Mouse (Mus musculus) embryonic facial prominence, embryonic 15.5 days (tissue): Measurements from ENCODE around the gene Prdm11. TPM values are rescaled to one million over a fixed set of nuclear protein-coding genes. Genes with fewer than 3 reads are reported as not detected.

ENCODE experiments used
- ATAC-seq: fragments of 200-750 bp; cut with Nextera tagmentation; 2 replicates; pipeline ENCODE4 v1.8.0; 2017; ENCODE audit warnings: low read depth, moderate TSS enrichment; ENCODE audit not compliant: insufficient number of reproducible peaks, low FRiP score, low TSS enrichment
- H3K27ac ChIP-seq: fragments of 300-500 bp; sonication (generic); replicated peaks from 2 replicates; pipeline ENCODE4 v1.5.1; 2015; ENCODE audit warnings: mild to moderate bottlenecking, inconsistent platforms
- H3K27me3 ChIP-seq: fragments of 300-500 bp; sonication (generic); 2 replicates; pipeline ENCODE4 v1.6.1; 2015; ENCODE audit warnings: inconsistent platforms
- H3K36me3 ChIP-seq: fragments of 300-500 bp; sonication (generic); 2 replicates; pipeline ENCODE4 v1.6.1; 2015; ENCODE audit warnings: mild to moderate bottlenecking, inconsistent platforms
- H3K4me1 ChIP-seq: fragments of 300-500 bp; sonication (generic); 2 replicates; pipeline ENCODE4 v1.6.1; 2015; ENCODE audit warnings: inconsistent platforms
- H3K4me2 ChIP-seq: fragments of 300-500 bp; sonication (generic); replicated peaks from 2 replicates; pipeline ENCODE4 v1.6.1; 2015; ENCODE audit warnings: mild to moderate bottlenecking, inconsistent platforms
- H3K4me3 ChIP-seq: fragments of 300-500 bp; sonication (generic); replicated peaks from 2 replicates; pipeline ENCODE4 v1.5.1; 2015; ENCODE audit warnings: mild to moderate bottlenecking, inconsistent platforms
- H3K9ac ChIP-seq: fragments of 300-500 bp; sonication (generic); 2 replicates; pipeline ENCODE4 v1.6.1; 2015; ENCODE audit warnings: inconsistent platforms
- H3K9me3 ChIP-seq: fragments of 300-500 bp; sonication (generic); replicated peaks from 2 replicates; pipeline ENCODE4 v1.6.1; 2016; ENCODE audit warnings: inconsistent platforms
- WGBS: fragments of 180-500 bp; shearing (Covaris S2); methylation state at CpG from one replicate; pipeline ENCODE4 v1.1.7; 2015; 5-methylcytosine and 5-hydroxymethylcytosine counted together
- polyA plus RNA-seq: library from polyadenylated mRNA; unstranded; fragments of >200 nt; fragmentation: Nextera tagmentation; extraction: Ambion mirVana; gene quantifications from 2 replicates; pipeline ENCODE4 v1.2.1, GENCODE M21; 2015

The Prdm11 gene
- polyA plus RNA-seq, 1 experiment from 2014 or later, result 12.0 TPM

- Histone ChIP-seq H3K27ac (peak overlapping the region; percentile 72; the same call in 1 of the 2 replicates), H3K4me1 (peaks cover 65% of the 10 kb centered on the region), H3K9me3 (no peaks in the 10 kb centered on the region), H3K27me3 (no peaks in the 10 kb centered on the region), H3K9ac (no peak overlapping the region), H3K4me2 (no peak overlapping the region), H3K36me3 (0 out of 2 replicates have a peak, but pooled peaks cover 3% of the 10 kb centered on the region), H3K4me3 (no peak overlapping the region)
- WGBS, result 51% methylated on average over 6 of the region's 6 CpGs
- ATAC-seq, result no peak
These were observed 17.1 kb downstream of the Prdm11 start for GRCm38 (mm10) chr2:93028865-93029264.

- WGBS, result 82% methylated on average over 7 of the region's 7 CpGs
- no peaks in the 10 kb centered on the region for H3K27me3 ChIP-seq
- H3K9ac ChIP-seq, result no peak overlapping the region
- no peak overlapping the region for H3K27ac ChIP-seq
- H3K4me3 ChIP-seq, result no peak overlapping the region
- ATAC-seq, result no peak
- peaks cover 10% of the 10 kb centered on the region for H3K36me3 ChIP-seq
- no peak overlapping the region for H3K4me2 ChIP-seq
- H3K9me3 ChIP-seq, result peaks cover 5% of the 10 kb centered on the region; the same call in 1 of the 2 replicates
- H3K4me1 ChIP-seq, result peaks cover 55% of the 10 kb centered on the region
These were observed 18.3 kb downstream of the Prdm11 start for GRCm38 (mm10) chr2:93027713-93028112.

- no peaks in the 10 kb centered on the region for H3K27me3 ChIP-seq
- no peak overlapping the region for H3K9ac ChIP-seq
- peaks cover 22% of the 10 kb centered on the region for H3K4me1 ChIP-seq
- no peak overlapping the region for H3K27ac ChIP-seq
- no peak for ATAC-seq
- H3K4me2 ChIP-seq, result no peak overlapping the region
- H3K9me3 ChIP-seq, result peaks cover 5% of the 10 kb centered on the region; the same call in 1 of the 2 replicates
- WGBS, result 76% methylated on average over 3 of the region's 3 CpGs
- H3K36me3 ChIP-seq, result peaks cover 10% of the 10 kb centered on the region
- no peak overlapping the region for H3K4me3 ChIP-seq
These were observed 21.5 kb downstream of the Prdm11 start for GRCm38 (mm10) chr2:93024431-93024830.

GRCm38 (mm10) chr2:93018854-93019253, 27.1 kb downstream of the Prdm11 start:
- Histone ChIP-seq H3K4me1 (peaks cover 42% of the 10 kb centered on the region), H3K9me3 (peaks cover 5% of the 10 kb centered on the region; the same call in 1 of the 2 replicates), H3K4me3 (no peak overlapping the region), H3K4me2 (no peak overlapping the region), H3K27ac (0 out of 2 replicates have a peak overlapping the region, but pooled peaks have one; percentile 28), H3K9ac (no peak overlapping the region), H3K36me3 (peaks cover 6% of the 10 kb centered on the region), H3K27me3 (no peaks in the 10 kb centered on the region)
- no peak for ATAC-seq
- WGBS, result 48% methylated on average over 5 of the region's 5 CpGs

- H3K9me3 ChIP-seq, result no peaks in the 10 kb centered on the region
- ATAC-seq, result no peak
- no peaks in the 10 kb centered on the region for H3K27me3 ChIP-seq
- WGBS, result 65% methylated on average over 8 of the region's 8 CpGs
- H3K4me1 ChIP-seq, result peaks cover 58% of the 10 kb centered on the region
- no peak overlapping the region for H3K27ac ChIP-seq
- H3K36me3 ChIP-seq, result peaks cover 7% of the 10 kb centered on the region; the same call in 1 of the 2 replicates
- no peak overlapping the region for H3K9ac ChIP-seq
- no peak overlapping the region for H3K4me2 ChIP-seq
- H3K4me3 ChIP-seq, result no peak overlapping the region
These were observed 28.8 kb downstream of the Prdm11 start for GRCm38 (mm10) chr2:93017151-93017550.

- H3K4me3 ChIP-seq, result peak overlapping the region; percentile 59
- peaks cover 60% of the 10 kb centered on the region for H3K4me1 ChIP-seq
- H3K27me3 ChIP-seq, result no peaks in the 10 kb centered on the region
- H3K9me3 ChIP-seq, result no peaks in the 10 kb centered on the region
- H3K9ac ChIP-seq, result peak overlapping the region; percentile 54
- peak overlapping the region; percentile 87 for H3K4me2 ChIP-seq
- peak overlapping the region; percentile 93 for H3K27ac ChIP-seq
- H3K36me3 ChIP-seq, result peaks cover 20% of the 10 kb centered on the region
- 0 out of 2 replicates have a peak, but pooled peaks have one; percentile 12 for ATAC-seq
- WGBS, result 3% methylated on average over 33 of the region's 40 CpGs
These were observed 30.9 kb downstream of the Prdm11 start for GRCm38 (mm10) chr2:93015041-93015440.

GRCm38 (mm10) chr2:93014093-93014937, 31.7 kb downstream of the Prdm11 start:
- Histone ChIP-seq H3K27me3 (no peaks in the 10 kb centered on the region), H3K27ac (peak overlapping the region; percentile 93), H3K4me2 (peak overlapping the region; percentile 87), H3K36me3 (peaks cover 24% of the 10 kb centered on the region), H3K4me3 (peak overlapping the region; percentile 59), H3K9me3 (no peaks in the 10 kb centered on the region), H3K4me1 (peaks cover 60% of the 10 kb centered on the region), H3K9ac (peak overlapping the region; percentile 54)
- peak; percentile 90 for ATAC-seq
- WGBS, result 2% methylated on average over 47 of the region's 50 CpGs

GRCm38 (mm10) chr2:93013415-93014092, 32.4 kb downstream of the Prdm11 start:
- Histone ChIP-seq H3K27me3 (no peaks in the 10 kb centered on the region), H3K9ac (no peak overlapping the region), H3K4me2 (peak overlapping the region; percentile 87), H3K4me3 (peak overlapping the region; percentile 59), H3K27ac (peak overlapping the region; percentile 93), H3K4me1 (peaks cover 53% of the 10 kb centered on the region), H3K9me3 (no peaks in the 10 kb centered on the region), H3K36me3 (peaks cover 31% of the 10 kb centered on the region)
- 54% methylated on average over 8 of the region's 8 CpGs for WGBS
- ATAC-seq, result no peak

- WGBS, result 93% methylated on average over 3 of the region's 3 CpGs
- peaks cover 49% of the 10 kb centered on the region for H3K4me1 ChIP-seq
- no peak for ATAC-seq
- peak overlapping the region; percentile 93; the same call in 1 of the 2 replicates for H3K27ac ChIP-seq
- no peak overlapping the region for H3K4me3 ChIP-seq
- H3K36me3 ChIP-seq, result peaks cover 37% of the 10 kb centered on the region
- no peaks in the 10 kb centered on the region for H3K9me3 ChIP-seq
- no peak overlapping the region for H3K9ac ChIP-seq
- no peaks in the 10 kb centered on the region for H3K27me3 ChIP-seq
- H3K4me2 ChIP-seq, result 0 out of 2 replicates have a peak overlapping the region, but pooled peaks have one; percentile 87
These were observed 33.0 kb downstream of the Prdm11 start for GRCm38 (mm10) chr2:93012976-93013375.

GRCm38 (mm10) chr2:93011933-93012332, 34.0 kb downstream of the Prdm11 start:
- no peak overlapping the region for H3K4me3 ChIP-seq
- peaks cover 39% of the 10 kb centered on the region for H3K4me1 ChIP-seq
- H3K9ac ChIP-seq, result no peak overlapping the region
- no peak overlapping the region for H3K27ac ChIP-seq
- no peaks in the 10 kb centered on the region for H3K9me3 ChIP-seq
- 91% methylated on average over 9 of the region's 9 CpGs for WGBS
- ATAC-seq, result no peak
- no peaks in the 10 kb centered on the region for H3K27me3 ChIP-seq
- H3K4me2 ChIP-seq, result no peak overlapping the region
- peaks cover 38% of the 10 kb centered on the region for H3K36me3 ChIP-seq

- 95% methylated on average over 5 of the region's 5 CpGs for WGBS
- Histone ChIP-seq H3K4me2 (no peak overlapping the region), H3K36me3 (peaks cover 38% of the 10 kb centered on the region), H3K27me3 (no peaks in the 10 kb centered on the region), H3K27ac (no peak overlapping the region), H3K4me1 (peaks cover 35% of the 10 kb centered on the region), H3K4me3 (no peak overlapping the region), H3K9ac (no peak overlapping the region), H3K9me3 (no peaks in the 10 kb centered on the region)
- no peak for ATAC-seq
These were observed 34.5 kb downstream of the Prdm11 start for GRCm38 (mm10) chr2:93011465-93011864.
